ENCODE assay signal across 7 mouse cellular contexts in genomic region chr11:120281197-120281596, GRCm38 (mm10). TPM values are rescaled to one million over a fixed set of nuclear protein-coding genes. Genes with fewer than 3 reads are reported as not detected.
DNase-seq lines count a peak whose midpoint lies in the region; ATAC-seq lines count a peak whose summit lies in the region.

No protein-coding gene starts in this region.

- H3K9ac ChIP-seq in embryonic facial prominence, embryonic 12.5 days: no peak overlapping the region
- H3K9ac ChIP-seq in hindbrain, embryonic 15.5 days: no peak overlapping the region
- H3K9ac ChIP-seq in liver, embryonic 11.5 days (ENCODE audit: low read depth, low read length): no peak overlapping the region

- H3K36me3 ChIP-seq in embryonic facial prominence, embryonic 12.5 days: peaks cover 94% of the 10 kb centered on the region
- peaks cover 56% of the 10 kb centered on the region for H3K36me3 ChIP-seq in hindbrain, embryonic 15.5 days
- peaks cover 38% of the 10 kb centered on the region for H3K36me3 ChIP-seq in liver, embryonic 11.5 days (ENCODE audit: control insufficient read depth, insufficient read depth, low read length)

- ATAC-seq in embryonic facial prominence, embryonic 12.5 days (ENCODE audit: insufficient number of reproducible peaks, insufficient read depth, low FRiP score, low TSS enrichment): no peak
- ATAC-seq in hindbrain, embryonic 15.5 days (ENCODE audit: low FRiP score, low read depth): no peak
- ATAC-seq in liver, embryonic 11.5 days (replicated peaks; ENCODE audit: low FRiP score): peak; percentile 24; the same call in 1 of the 2 replicates

- no peaks in the 10 kb centered on the region for H3K9me3 ChIP-seq in embryonic facial prominence, embryonic 12.5 days
- H3K9me3 ChIP-seq in hindbrain, embryonic 15.5 days: no peaks in the 10 kb centered on the region
- no peaks in the 10 kb centered on the region for H3K9me3 ChIP-seq in liver, embryonic 11.5 days (ENCODE audit: control insufficient read depth, low read length)

- no peaks in the 10 kb centered on the region for H3K27me3 ChIP-seq in embryonic facial prominence, embryonic 12.5 days
- no peaks in the 10 kb centered on the region for H3K27me3 ChIP-seq in hindbrain, embryonic 15.5 days
- no peaks in the 10 kb centered on the region for H3K27me3 ChIP-seq in liver, embryonic 11.5 days (replicated peaks; ENCODE audit: control insufficient read depth, insufficient read depth, low read length)

- no peak overlapping the region for H3K4me3 ChIP-seq in embryonic facial prominence, embryonic 12.5 days
- no peak overlapping the region for H3K4me3 ChIP-seq in hindbrain, embryonic 15.5 days
- no peak overlapping the region for H3K4me3 ChIP-seq in liver, embryonic 11.5 days (ENCODE audit: low read depth, low read length)

- H3K27ac ChIP-seq in embryonic facial prominence, embryonic 12.5 days: 0 out of 2 replicates have a peak overlapping the region, but pooled peaks have one; percentile 32
- H3K27ac ChIP-seq in hindbrain, embryonic 15.5 days (replicated peaks): peak overlapping the region; percentile 70
- peak overlapping the region; percentile 50 for H3K27ac ChIP-seq in liver, embryonic 11.5 days (ENCODE audit: low read depth, low read length)

- DNase-seq in adrenal gland, postnatal 25 days: peak; percentile 56
- no peak for DNase-seq in liver, embryonic 11.5 days (ENCODE audit: low spot score)
- no peak for DNase-seq in cerebellum, adult 11 months
- no peak for DNase-seq in thymus, postnatal 36 days
- DNase-seq in frontal cortex, adult 2 months (ENCODE audit: extremely low spot score in 1 of 2, low spot score in 1 of 2): no peak

- WGBS in embryonic facial prominence, embryonic 12.5 days: 48% methylated on average over 3 of the region's 3 CpGs
- WGBS in hindbrain, embryonic 15.5 days: 80% methylated on average over 3 of the region's 3 CpGs
- 62% methylated on average over 3 of the region's 3 CpGs for WGBS in liver, embryonic 11.5 days

- no peak overlapping the region for H3K4me2 ChIP-seq in embryonic facial prominence, embryonic 12.5 days (replicated peaks)
- H3K4me2 ChIP-seq in hindbrain, embryonic 15.5 days: no peak overlapping the region
- H3K4me2 ChIP-seq in liver, embryonic 11.5 days: no peak overlapping the region

- H3K4me1 ChIP-seq in embryonic facial prominence, embryonic 12.5 days: peaks cover 19% of the 10 kb centered on the region; the same call in 1 of the 2 replicates
- H3K4me1 ChIP-seq in hindbrain, embryonic 15.5 days (replicated peaks): peaks cover 27% of the 10 kb centered on the region
- H3K4me1 ChIP-seq in liver, embryonic 11.5 days (replicated peaks; ENCODE audit: control insufficient read depth, insufficient read depth, low read length): peaks cover 5% of the 10 kb centered on the region; the same call in 1 of the 2 replicates

RNA-seq across cellular contexts. Expression of gene Bahcc1, which starts 48.5 kb away (rescaled TPM):
- 23.8 and 25.8 TPM in 2 replicates for total RNA-seq in adrenal gland, postnatal 25 days (2021)
- polyA plus RNA-seq in embryonic facial prominence, embryonic 12.5 days (2016; fragmentation: Nextera tagmentation; extraction: Ambion mirVana): 16.8 and 18.8 TPM in 2 replicates
- 11.5 and 12.5 TPM in 2 replicates for polyA plus RNA-seq in hindbrain, embryonic 15.5 days (2015; fragmentation: Nextera tagmentation; extraction: Ambion mirVana)
- 6.7 and 8.8 TPM in 2 replicates for polyA plus RNA-seq in liver, embryonic 11.5 days (2014; fragmentation: Nextera tagmentation; extraction: Ambion mirVana)
- polyA plus RNA-seq in frontal cortex, adult 2 months (2012; rRNA removed): 16.9 and 17.2 TPM in 2 replicates
